Mouse (Mus musculus): ENCODE data around the gene Olfr815.
"Not testable (repeated sequence)": the region's sequence is repeated elsewhere in the genome, so short reads cannot be mapped to it uniquely, and the experiment has no call there.

The Olfr815 gene

GRCm38 (mm10) chr10:129905767-129906166 is at the start of gene Olfr815:
TSS of gene Olfr815 (minus strand) at chr10:129905867.
- in situ Hi-C loops (cut with MboI; ENCODE audit: low pct_unique_long_range_greater_than_20kb in 1 of 2, low sequenced_read_pairs in 2 of 2, unreplicated experiment in 1 of 2), result not testable (repeated sequence)

DNA sequence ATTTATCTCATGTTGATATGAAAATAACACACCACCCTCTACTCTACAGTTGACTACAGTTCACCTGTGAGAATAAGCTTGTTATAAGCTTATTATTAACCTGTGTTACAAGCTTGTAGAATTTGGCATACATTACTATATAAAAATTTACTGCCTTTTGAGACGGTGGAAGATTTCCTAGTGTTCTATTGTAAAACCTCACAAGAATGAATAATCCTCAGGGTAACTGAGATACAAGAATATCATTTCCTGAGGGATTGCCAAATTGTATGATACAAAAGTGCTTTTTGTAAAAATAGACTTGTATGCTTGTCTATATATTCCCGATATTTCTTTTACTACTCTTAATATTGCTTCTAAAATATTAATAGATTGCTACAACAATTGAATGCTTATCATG is 43.3 kb upstream of the Olfr815 start, which contains the start of gene Olfr818:
Gene Olfr818 (minus strand): TSS at position 101 of the 400 bp plus-strand sequence.
- in situ Hi-C loops (cut with MboI; ENCODE audit: low pct_unique_long_range_greater_than_20kb in 1 of 2, low sequenced_read_pairs in 2 of 2, unreplicated experiment in 1 of 2), result no loop called here

GRCm38 (mm10) chr10:129915497-129915896 is 9.8 kb upstream of the Olfr815 start, which contains the start of gene Olfr816:
TSS of gene Olfr816 (minus strand) at chr10:129915597.
- in situ Hi-C loops (cut with MboI; ENCODE audit: low pct_unique_long_range_greater_than_20kb in 1 of 2, low sequenced_read_pairs in 2 of 2, unreplicated experiment in 1 of 2), result no loop called here

GRCm38 (mm10) chr10:129885934-129886333 is 19.7 kb downstream of the Olfr815 start:
- in situ Hi-C loops (cut with MboI; ENCODE audit: low pct_unique_long_range_greater_than_20kb in 1 of 2, low sequenced_read_pairs in 2 of 2, unreplicated experiment in 1 of 2), result no loop called here

DNA sequence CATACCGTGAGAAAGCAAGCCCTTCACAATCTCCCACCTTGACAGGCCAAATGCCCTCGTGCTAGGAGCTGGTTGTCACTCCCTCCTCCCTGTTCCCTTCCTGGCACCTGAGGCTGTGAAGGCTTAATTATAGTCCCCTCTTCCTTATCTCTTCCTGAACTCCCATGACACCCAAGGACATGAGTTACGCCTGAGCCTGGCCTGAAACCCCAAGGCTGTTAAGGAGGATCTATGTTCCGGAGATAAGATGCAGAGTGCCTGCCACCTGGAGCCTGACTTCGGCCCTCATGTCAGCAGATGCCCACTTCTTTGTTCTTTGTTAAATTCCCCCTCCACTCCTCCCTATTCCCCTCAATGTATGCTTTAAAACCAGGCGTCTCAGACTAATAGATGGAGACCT is 20.2 kb downstream of the Olfr815 start:
- in situ Hi-C loops (cut with MboI; ENCODE audit: low pct_unique_long_range_greater_than_20kb in 1 of 2, low sequenced_read_pairs in 2 of 2, unreplicated experiment in 1 of 2), result not testable (repeated sequence)

- in situ Hi-C loops (cut with MboI; ENCODE audit: low pct_unique_long_range_greater_than_20kb in 1 of 2, low sequenced_read_pairs in 2 of 2, unreplicated experiment in 1 of 2), result not testable (repeated sequence)
Measured at GRCm38 (mm10) chr10:129879751-129880150, 25.9 kb downstream of the Olfr815 start, which contains the start of gene Olfr814. TSS of gene Olfr814 (minus strand) at chr10:129879851.

DNA sequence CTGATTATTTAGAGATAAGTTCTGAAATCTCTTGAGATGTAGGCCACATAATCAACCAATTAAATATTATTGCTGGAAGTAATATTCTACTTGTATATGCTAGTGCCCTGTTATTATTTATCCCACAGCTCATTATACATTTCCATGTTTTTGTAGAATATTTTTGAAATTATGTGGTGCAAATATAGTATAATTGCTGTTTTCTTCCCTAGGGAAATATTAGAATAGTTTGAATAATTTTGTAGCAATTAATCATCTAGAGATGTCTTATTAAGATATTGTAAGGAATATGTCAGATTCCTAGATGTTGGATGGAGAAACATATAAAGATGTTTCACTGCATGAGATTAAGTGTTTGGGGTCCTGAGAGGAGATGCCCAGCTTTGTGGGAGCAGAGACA is 50.6 kb downstream of the Olfr815 start, which contains the start of gene Olfr813:
Gene Olfr813 (plus strand): TSS at position 301 of the 400 bp plus-strand sequence.
- in situ Hi-C loops (cut with MboI; ENCODE audit: low pct_unique_long_range_greater_than_20kb in 1 of 2, low sequenced_read_pairs in 2 of 2, unreplicated experiment in 1 of 2), result no loop called here

All from mouse embryonic stem cell (cell line).